Mouse (Mus musculus) gastrocnemius, postnatal 14 days (tissue): ENCODE measurements around the gene Pja2. TPM values are rescaled to one million over a fixed set of nuclear protein-coding genes. Genes with fewer than 3 reads are reported as not detected.

Experiments
- microRNA-seq, 2 experiments: library from miRNA; unstranded; fragments of <30 nt; microRNA quantifications; one replicate each; pipeline ENCODE4 v1.2.0; 2021
- total RNA-seq, 2 experiments: library from RNA; stranded (reverse); gene quantifications; 2 replicates each; pipeline ENCODE4 v1.2.3; 2021

Pja2 gene
- total RNA-seq, 2 experiments from 2014 or later = 89.9 to 106 TPM

Small RNAs within 50 kb of the gene (microRNA-seq; reads per million reads assigned to microRNA genes)
- gene Gm24194 = 0 reads per million in 2 experiments
